8 mouse cellular contexts compared by ENCODE assay signal in the genomic region with DNA sequence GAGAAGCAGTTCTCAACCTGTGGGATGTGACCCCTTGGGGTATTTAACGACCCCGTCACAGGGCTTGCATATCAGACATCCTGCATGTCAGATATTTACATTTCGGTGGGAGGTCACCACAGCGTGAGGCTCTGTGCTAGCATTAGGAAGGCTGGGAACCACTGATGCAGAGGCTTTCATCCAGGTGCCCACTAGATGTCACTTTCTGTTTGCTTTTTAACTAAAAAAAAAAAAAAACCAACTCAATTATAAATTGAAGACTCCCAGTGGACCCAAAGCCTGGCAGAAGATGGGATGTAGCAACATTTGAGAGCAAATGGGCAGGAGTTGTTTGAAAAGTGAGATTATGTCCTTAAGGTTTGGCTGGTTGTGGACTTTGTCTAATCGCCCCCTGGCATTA. TPM values are rescaled to one million over a fixed set of nuclear protein-coding genes. Genes with fewer than 3 reads are reported as not detected.
DNase-seq lines count a peak whose midpoint lies in the region; ATAC-seq and TF ChIP-seq lines count a peak whose summit lies in the region.
"Had no signal": no experiment of that assay in that cellular context is flagged by ENCODE, and none has a peak within 500 bp of the region (broad histone marks: within the 10 kb centered on the region; RNA-seq: fewer than 3 reads in every experiment).

No protein-coding gene starts in this region.

- TF ChIP-seq CTCF in thymus, adult 2 months (IDR thresholded peaks at IDR 0.05; ENCODE audit: borderline replicate concordance, control insufficient read depth, extremely low read depth, insufficient read depth, low read length, poor library complexity): no peak

- no peak for TF ChIP-seq POLR2A in thymus, adult 2 months (IDR thresholded peaks at IDR 0.05; ENCODE audit: control insufficient read depth, extremely low read depth, insufficient read depth, low read length, poor library complexity)

- no peak overlapping the region for H3K4me3 ChIP-seq in lung, embryonic 16.5 days (ENCODE audit: low read length)
- H3K4me3 ChIP-seq in thymus, adult 2 months (ENCODE audit: control insufficient read depth, insufficient read depth, low read length): no peak overlapping the region
- H3K4me3 ChIP-seq: myocyte had no signal

- no peak overlapping the region for H3K9ac ChIP-seq in lung, embryonic 16.5 days (ENCODE audit: low read length)

- H3K9me3 ChIP-seq in lung, embryonic 16.5 days (ENCODE audit: control insufficient read depth, low read length): no peaks in the 10 kb centered on the region

- 16% methylated on average over 5 of the region's 5 CpGs for WGBS in lung, embryonic 16.5 days
- WGBS in thymus, adult 2 months: 39% methylated on average over 5 of the region's 5 CpGs

- peaks cover 8% of the 10 kb centered on the region for H3K36me3 ChIP-seq in lung, embryonic 16.5 days (ENCODE audit: control insufficient read depth, insufficient read depth, low read length)
- H3K36me3 ChIP-seq in thymus, adult 2 months (ENCODE audit: control insufficient read depth, insufficient read depth, low read length): peaks cover 3% of the 10 kb centered on the region

- DNase-seq in left cerebral cortex, postnatal 14 days (ENCODE audit: low spot score in 2 of 2): peak; percentile 17 to 26
- DNase-seq in left cerebral cortex, adult 9 months (ENCODE audit: low spot score in 2 of 2): no peak
- DNase-seq in adipocyte (ENCODE audit: low spot score) (peak; percentile 85), liver (no peak)
- peak; percentile 21 for DNase-seq in gastrocnemius, postnatal 10 days
- DNase-seq in thymus, adult 2 months: no peak

- intact Hi-C loops in left cerebral cortex, postnatal 14 days (cut with DNase I): loop anchor here (2.0 to 5.0 kb wide), 2 partner anchors 39 to 468 kb away; no protein-coding TSS in a partner anchor

- peak; percentile 43 for ATAC-seq in lung, embryonic 16.5 days (ENCODE audit: low read depth)

- no peak overlapping the region for H3K4me2 ChIP-seq in lung, embryonic 16.5 days (ENCODE audit: low read depth, low read length)

- peaks cover 10% of the 10 kb centered on the region; the same call in 1 of the 2 replicates for H3K4me1 ChIP-seq in lung, embryonic 16.5 days (replicated peaks; ENCODE audit: control insufficient read depth, insufficient read depth, low read length)
- H3K4me1 ChIP-seq in thymus, adult 2 months (replicated peaks; ENCODE audit: control insufficient read depth, insufficient read depth, low read length): no peaks in the 10 kb centered on the region

- no peaks in the 10 kb centered on the region for H3K27me3 ChIP-seq in lung, embryonic 16.5 days (ENCODE audit: control insufficient read depth, insufficient read depth, low read depth, low read length)
- H3K27me3 ChIP-seq in thymus, adult 2 months (ENCODE audit: control insufficient read depth, insufficient read depth, low read length): no peaks in the 10 kb centered on the region

- H3K27ac ChIP-seq in lung, embryonic 16.5 days (ENCODE audit: low read length): peak overlapping the region; percentile 77
- no peak overlapping the region for H3K27ac ChIP-seq in thymus, adult 2 months (ENCODE audit: control insufficient read depth, insufficient read depth, low read length)

RNA-seq across cellular contexts. Expression of a gene that starts 16.1 kb away (rescaled TPM):
- total RNA-seq in left cerebral cortex, postnatal 14 days (2021): 10 to 100 TPM; 27.6 to 29.0 TPM
- total RNA-seq in gastrocnemius, postnatal 10 days (2021): 10 to 100 TPM; 20.9 to 21.0 TPM
- 148 and 152 TPM in 2 replicates for polyA plus RNA-seq in lung, embryonic 16.5 days (2015; fragmentation: Nextera tagmentation; extraction: Ambion mirVana)
- 78.6 and 107 TPM in 2 replicates for polyA plus RNA-seq in thymus, adult 2 months (2012; rRNA removed)

Comparison
In these comparisons a context has a peak if more than half of its experiments do, and no peak if none do; other contexts are left out.
1. DNase-seq: peak in left cerebral cortex, postnatal 14 days (2 of 2), adipocyte (single experiment) and gastrocnemius, postnatal 10 days (single experiment); none in left cerebral cortex, adult 9 months (0 of 2), thymus, adult 2 months (single experiment) and liver (single experiment).